Mouse (Mus musculus) intestine, embryonic 15.5 days (tissue): Measurements from ENCODE around the gene Crnkl1. TPM values are rescaled to one million over a fixed set of nuclear protein-coding genes. Genes with fewer than 3 reads are reported as not detected.
"Not testable (repeated sequence)": the region's sequence is repeated elsewhere in the genome, so short reads cannot be mapped to it uniquely, and the experiment has no call there.

Experiments used
- ATAC-seq: fragments of 200-750 bp; cut with Nextera tagmentation; 2 replicates; pipeline ENCODE4 v1.8.0; 2017; ENCODE audit warnings: moderate TSS enrichment, moderate library complexity
- H3K27ac ChIP-seq: fragments of 300-500 bp; sonication (generic); 2 replicates; pipeline ENCODE4 v1.5.1; 2015; ENCODE audit warnings: mild to moderate bottlenecking, inconsistent platforms
- H3K27me3 ChIP-seq: fragments of 300-500 bp; sonication (generic); replicated peaks from 2 replicates; pipeline ENCODE4 v1.6.1; 2015; ENCODE audit warnings: inconsistent platforms
- H3K36me3 ChIP-seq: fragments of 300-500 bp; sonication (generic); 2 replicates; pipeline ENCODE4 v1.6.1; 2015; ENCODE audit warnings: inconsistent platforms
- H3K4me1 ChIP-seq: fragments of 300-500 bp; sonication (generic); replicated peaks from 2 replicates; pipeline ENCODE4 v1.6.1; 2015; ENCODE audit warnings: inconsistent platforms
- H3K4me2 ChIP-seq: fragments of 300-500 bp; sonication (generic); replicated peaks from 2 replicates; pipeline ENCODE4 v1.6.1; 2015; ENCODE audit warnings: mild to moderate bottlenecking, inconsistent platforms
- H3K4me3 ChIP-seq: fragments of 300-500 bp; sonication (generic); replicated peaks from 2 replicates; pipeline ENCODE4 v1.5.1; 2015; ENCODE audit warnings: inconsistent platforms
- H3K9ac ChIP-seq: fragments of 300-500 bp; sonication (generic); 2 replicates; pipeline ENCODE4 v1.6.1; 2015; ENCODE audit warnings: inconsistent platforms
- H3K9me3 ChIP-seq: fragments of 300-500 bp; sonication (generic); 2 replicates; pipeline ENCODE4 v1.6.1; 2016; ENCODE audit warnings: inconsistent platforms
- WGBS: fragments of 180-500 bp; shearing (Covaris S2); methylation state at CpG from one replicate; pipeline ENCODE4 v1.1.7; 2015; 5-methylcytosine and 5-hydroxymethylcytosine counted together
- polyA plus RNA-seq: library from polyadenylated mRNA; unstranded; fragments of >200 nt; fragmentation: Nextera tagmentation; extraction: Ambion mirVana; gene quantifications from 2 replicates; pipeline ENCODE4 v1.2.1, GENCODE M21; 2015

Gene Crnkl1
- polyA plus RNA-seq, 1 experiment from 2014 or later, result 20.7 TPM

GRCm38 (mm10) chr2:145903983-145904616, 30.7 kb downstream of the Crnkl1 start:
- H3K9ac ChIP-seq, result peak overlapping the region; percentile 13; the same call in 1 of the 2 replicates
- 28% methylated on average over 12 of the region's 12 CpGs for WGBS
- peaks cover 5% of the 10 kb centered on the region; the same call in 1 of the 2 replicates for H3K36me3 ChIP-seq
- no peak overlapping the region for H3K27ac ChIP-seq
- ATAC-seq, result no peak
- H3K4me3 ChIP-seq, result peak overlapping the region; percentile 83
- no peaks in the 10 kb centered on the region for H3K27me3 ChIP-seq
- peaks cover 14% of the 10 kb centered on the region; the same call in 1 of the 2 replicates for H3K4me1 ChIP-seq
- H3K9me3 ChIP-seq, result no peaks in the 10 kb centered on the region
- H3K4me2 ChIP-seq, result peak overlapping the region; percentile 58

- no peaks in the 10 kb centered on the region for H3K27me3 ChIP-seq
- H3K27ac ChIP-seq, result peak overlapping the region; percentile 86
- H3K4me1 ChIP-seq, result peaks cover 14% of the 10 kb centered on the region; the same call in 1 of the 2 replicates
- peak overlapping the region; percentile 88 for H3K9ac ChIP-seq
- H3K9me3 ChIP-seq, result no peaks in the 10 kb centered on the region
- H3K4me2 ChIP-seq, result peak overlapping the region; percentile 58
- peak overlapping the region; percentile 83 for H3K4me3 ChIP-seq
- no peaks in the 10 kb centered on the region for H3K36me3 ChIP-seq
- peak; percentile 97 for ATAC-seq
- under 1% methylated on average over 67 of the region's 68 CpGs for WGBS
Observed at GRCm38 (mm10) chr2:145903061-145903901, 31.5 kb downstream of the Crnkl1 start.

GRCm38 (mm10) chr2:145901861-145902260, 33.0 kb downstream of the Crnkl1 start, which contains the start of gene Naa20:
Naa20 (plus strand) TSS chr2:145902099.
- Histone ChIP-seq H3K4me1 (peaks cover 14% of the 10 kb centered on the region; the same call in 1 of the 2 replicates), H3K4me2 (peak within 1 kb of the TSS; percentile 49), H3K27me3 (no peaks in the 10 kb centered on the region), H3K4me3 (peak within 1 kb of the TSS; percentile 83), H3K36me3 (no peaks in the 10 kb centered on the region), H3K27ac (no peak within 1 kb of the TSS), H3K9ac (no peak within 1 kb of the TSS), H3K9me3 (no peaks in the 10 kb centered on the region)
- 85% methylated on average over 6 of the region's 6 CpGs for WGBS
- ATAC-seq, result no peak

DNA sequence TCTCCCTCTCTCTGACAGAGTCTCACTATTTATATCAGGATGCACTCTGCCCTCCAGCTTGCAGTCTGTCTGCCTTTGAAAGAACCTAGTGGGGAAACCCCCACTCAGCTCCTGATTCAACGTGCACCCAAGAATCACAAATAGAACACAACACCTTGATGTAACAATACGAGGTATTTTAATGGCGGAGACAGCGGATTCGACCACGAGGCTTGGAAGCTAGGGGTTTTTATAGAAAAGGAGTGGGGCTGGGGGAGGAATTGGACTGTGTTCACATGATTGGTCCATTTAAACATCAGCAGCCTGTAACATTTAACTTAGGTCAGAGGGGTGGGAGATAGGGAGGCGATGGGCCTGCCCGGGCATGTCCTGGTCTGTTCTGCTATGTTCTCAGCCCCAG, 34.5 kb downstream of the Crnkl1 start:
- not testable (repeated sequence) for H3K27me3 ChIP-seq, H3K9ac ChIP-seq, H3K4me2 ChIP-seq, H3K9me3 ChIP-seq, H3K27ac ChIP-seq, ATAC-seq, H3K4me3 ChIP-seq, H3K36me3 ChIP-seq
- WGBS, result 79% methylated on average over 8 of the region's 8 CpGs
- H3K4me1 ChIP-seq, result peaks cover 10% of the 10 kb centered on the region; the same call in 1 of the 2 replicates

DNA sequence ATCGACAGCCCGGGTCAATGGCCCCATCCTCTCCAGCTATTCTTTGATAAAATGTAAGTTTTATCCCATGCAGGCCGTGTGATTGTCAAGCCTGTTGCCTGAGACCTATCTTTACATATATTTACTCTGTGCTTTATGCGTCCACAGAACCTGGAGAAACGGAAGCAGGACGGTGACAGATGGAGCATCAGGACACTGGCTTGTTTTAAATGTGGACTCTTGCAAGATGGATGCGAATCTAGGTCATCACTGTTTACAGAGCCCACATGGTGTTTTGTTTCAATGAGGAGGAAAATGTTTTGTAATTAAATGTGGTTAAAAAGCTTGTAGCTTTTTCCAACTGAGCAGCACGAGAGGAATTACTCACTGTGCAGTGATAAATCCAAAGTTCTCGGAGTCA, 36.7 kb downstream of the Crnkl1 start:
- H3K4me3 ChIP-seq, result no peak overlapping the region
- H3K27ac ChIP-seq, result no peak overlapping the region
- no peaks in the 10 kb centered on the region for H3K4me1 ChIP-seq
- H3K9me3 ChIP-seq, result no peaks in the 10 kb centered on the region
- no peaks in the 10 kb centered on the region for H3K36me3 ChIP-seq
- H3K27me3 ChIP-seq, result no peaks in the 10 kb centered on the region
- no peak for ATAC-seq
- WGBS, result 54% methylated on average over 9 of the region's 9 CpGs
- H3K4me2 ChIP-seq, result no peak overlapping the region
- no peak overlapping the region for H3K9ac ChIP-seq

GRCm38 (mm10) chr2:145893756-145894155, 41.1 kb downstream of the Crnkl1 start:
- no peaks in the 10 kb centered on the region for H3K9me3 ChIP-seq
- no peak overlapping the region for H3K9ac ChIP-seq
- no peak overlapping the region for H3K27ac ChIP-seq
- no peaks in the 10 kb centered on the region for H3K4me1 ChIP-seq
- WGBS, result 96% methylated on average over 6 of the region's 6 CpGs
- no peak overlapping the region for H3K4me2 ChIP-seq
- ATAC-seq, result no peak
- H3K36me3 ChIP-seq, result no peaks in the 10 kb centered on the region
- no peaks in the 10 kb centered on the region for H3K27me3 ChIP-seq
- no peak overlapping the region for H3K4me3 ChIP-seq

GRCm38 (mm10) chr2:145890571-145890970, 44.2 kb downstream of the Crnkl1 start:
- H3K4me3 ChIP-seq, result no peak overlapping the region
- no peak overlapping the region for H3K4me2 ChIP-seq
- H3K9ac ChIP-seq, result no peak overlapping the region
- no peaks in the 10 kb centered on the region for H3K9me3 ChIP-seq
- WGBS, result 84% methylated on average over 2 of the region's 2 CpGs
- no peak for ATAC-seq
- H3K27me3 ChIP-seq, result no peaks in the 10 kb centered on the region
- 0 out of 2 replicates have a peak, but pooled peaks cover 5% of the 10 kb centered on the region for H3K4me1 ChIP-seq
- no peak overlapping the region for H3K27ac ChIP-seq
- peaks cover 3% of the 10 kb centered on the region; the same call in 1 of the 2 replicates for H3K36me3 ChIP-seq

- peaks cover 6% of the 10 kb centered on the region; the same call in 1 of the 2 replicates for H3K36me3 ChIP-seq
- H3K4me3 ChIP-seq, result no peak overlapping the region
- H3K9ac ChIP-seq, result no peak overlapping the region
- WGBS, result 55% methylated on average over 6 of the region's 6 CpGs
- no peak overlapping the region for H3K4me2 ChIP-seq
- H3K27ac ChIP-seq, result peak overlapping the region; percentile 68
- no peak; the same call in 1 of the 2 replicates for ATAC-seq
- H3K9me3 ChIP-seq, result no peaks in the 10 kb centered on the region
- no peaks in the 10 kb centered on the region for H3K27me3 ChIP-seq
- H3K4me1 ChIP-seq, result peaks cover 21% of the 10 kb centered on the region
Observed at GRCm38 (mm10) chr2:145888766-145889480, 45.9 kb downstream of the Crnkl1 start.

DNA sequence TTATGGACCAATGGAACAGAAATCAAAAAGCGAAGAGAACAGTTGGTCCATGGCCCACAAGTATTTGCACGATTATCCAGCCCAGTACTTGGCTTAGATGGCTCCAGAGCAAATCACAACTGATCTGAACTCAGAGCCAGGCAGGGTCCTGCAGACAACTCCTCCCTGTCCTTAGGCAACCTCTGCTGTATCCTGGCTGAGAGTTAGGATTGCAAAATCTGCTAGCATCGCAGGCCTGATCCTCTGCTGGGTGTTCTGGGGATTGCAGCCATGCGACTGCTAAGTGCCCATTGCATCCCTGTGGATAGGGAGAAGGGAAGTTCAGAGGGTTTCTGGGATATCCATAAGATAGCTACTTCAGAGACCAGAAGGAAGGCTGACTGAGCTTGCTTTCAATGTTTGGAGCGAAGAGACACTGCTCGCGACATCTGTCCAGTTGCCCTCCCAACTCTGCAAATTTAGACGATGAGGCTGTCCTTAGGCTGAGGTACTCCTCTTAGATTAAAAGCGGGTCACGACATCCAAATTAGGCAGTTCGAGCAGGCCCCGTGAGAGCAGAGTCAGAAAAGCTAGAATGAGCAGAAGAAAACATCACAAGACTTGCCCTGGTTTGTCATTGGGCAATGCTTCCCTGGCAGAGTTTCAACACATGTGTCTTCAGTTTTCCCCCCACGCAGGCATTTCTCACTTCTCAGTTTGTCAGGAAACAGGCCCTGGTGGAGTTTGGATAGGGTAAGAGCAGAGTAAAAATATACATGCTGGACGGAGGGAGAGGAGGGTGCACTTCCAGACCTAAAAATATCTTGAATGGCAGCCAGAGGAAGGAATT, 46.7 kb downstream of the Crnkl1 start:
- Histone ChIP-seq H3K9ac (no peak overlapping the region), H3K9me3 (no peaks in the 10 kb centered on the region), H3K27me3 (no peaks in the 10 kb centered on the region), H3K4me1 (peaks cover 24% of the 10 kb centered on the region), H3K4me3 (no peak overlapping the region), H3K27ac (peak overlapping the region; percentile 68), H3K36me3 (peaks cover 6% of the 10 kb centered on the region; the same call in 1 of the 2 replicates), H3K4me2 (no peak overlapping the region)
- ATAC-seq, result peak; percentile 58; the same call in 1 of the 2 replicates
- WGBS, result 53% methylated on average over 14 of the region's 14 CpGs

GRCm38 (mm10) chr2:145884913-145885785, 49.7 kb downstream of the Crnkl1 start:
- Histone ChIP-seq H3K4me2 (no peak overlapping the region), H3K9ac (no peak overlapping the region), H3K4me3 (no peak overlapping the region), H3K9me3 (no peaks in the 10 kb centered on the region), H3K27me3 (no peaks in the 10 kb centered on the region), H3K4me1 (peaks cover 25% of the 10 kb centered on the region), H3K36me3 (peaks cover 9% of the 10 kb centered on the region; the same call in 1 of the 2 replicates), H3K27ac (peak overlapping the region; percentile 34)
- peak; percentile 54 for ATAC-seq
- WGBS, result 49% methylated on average over 14 of the region's 14 CpGs
